Mouse (Mus musculus) midbrain, embryonic 10.5 days (tissue): ENCODE measurements around the gene Zfp598. TPM values are rescaled to one million over a fixed set of nuclear protein-coding genes. Genes with fewer than 3 reads are reported as not detected.

Experiments
- DNase-seq: peaks from one replicate; pipeline ENCODE4 v3.0.0-alpha.2; 2017; ENCODE audit warnings: low spot score
- H3K27ac ChIP-seq: fragments of 300-500 bp; sonication (generic); replicated peaks from 2 replicates; pipeline ENCODE4 v1.5.1; 2016; ENCODE audit warnings: mild to moderate bottlenecking
- H3K27me3 ChIP-seq: fragments of 300-500 bp; sonication (generic); 2 replicates; pipeline ENCODE4 v1.6.1; 2016; ENCODE audit warnings: low read depth, mild to moderate bottlenecking; ENCODE audit not compliant: poor library complexity, severe bottlenecking
- H3K36me3 ChIP-seq: fragments of 300-500 bp; sonication (generic); 2 replicates; pipeline ENCODE4 v1.6.1; 2016; ENCODE audit warnings: mild to moderate bottlenecking, moderate library complexity
- H3K4me1 ChIP-seq: fragments of 300-500 bp; sonication (generic); 2 replicates; pipeline ENCODE4 v1.6.1; 2016
- H3K4me3 ChIP-seq: fragments of 300-500 bp; sonication (generic); 2 replicates; pipeline ENCODE4 v1.5.1; 2016; ENCODE audit warnings: mild to moderate bottlenecking, moderate library complexity
- H3K9me3 ChIP-seq: fragments of 300-500 bp; sonication (generic); replicated peaks from 2 replicates; pipeline ENCODE4 v1.6.1; 2016; ENCODE audit warnings: mild to moderate bottlenecking
- WGBS: fragments of 180-500 bp; shearing (Covaris S2); methylation state at CpG from one replicate; pipeline ENCODE4 v1.1.7; 2016; 5-methylcytosine and 5-hydroxymethylcytosine counted together
- polyA plus RNA-seq: library from polyadenylated mRNA; unstranded; fragments of >200 nt; fragmentation: Nextera tagmentation; extraction: Ambion mirVana; gene quantifications from 2 replicates; pipeline ENCODE4 v1.2.1, GENCODE M21; 2016

The Zfp598 gene
- polyA plus RNA-seq, 1 experiment from 2014 or later = 21.7 TPM

DNA sequence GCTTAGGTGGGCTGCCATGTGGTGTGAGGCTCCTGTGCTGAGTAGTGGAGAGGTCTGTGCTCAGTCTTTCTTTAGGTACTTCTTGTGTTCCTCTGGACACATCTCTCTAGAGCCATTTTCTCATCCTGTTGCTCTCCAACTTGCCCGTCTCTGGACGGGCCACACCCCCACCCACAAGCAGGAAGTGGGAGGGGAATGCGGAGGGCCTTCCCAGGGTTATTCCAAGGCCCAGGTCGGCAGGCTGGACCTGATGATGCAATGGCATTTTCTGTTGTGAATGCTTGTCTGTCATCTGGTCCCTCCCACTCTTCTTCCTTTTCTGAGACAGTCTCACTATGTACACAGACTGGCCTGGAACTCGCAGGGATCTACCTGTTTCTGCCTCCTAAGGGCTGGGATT lies 2.7 kb downstream of the Zfp598 start:
- peaks cover 34% of the 10 kb centered on the region for H3K4me1 ChIP-seq
- H3K27ac ChIP-seq = no peak overlapping the region
- 39% methylated on average over 5 of the region's 5 CpGs for WGBS
- H3K9me3 ChIP-seq = no peaks in the 10 kb centered on the region
- H3K36me3 ChIP-seq = peaks cover 11% of the 10 kb centered on the region
- H3K4me3 ChIP-seq = no peak overlapping the region
- no peak for DNase-seq
- no peaks in the 10 kb centered on the region for H3K27me3 ChIP-seq

DNA sequence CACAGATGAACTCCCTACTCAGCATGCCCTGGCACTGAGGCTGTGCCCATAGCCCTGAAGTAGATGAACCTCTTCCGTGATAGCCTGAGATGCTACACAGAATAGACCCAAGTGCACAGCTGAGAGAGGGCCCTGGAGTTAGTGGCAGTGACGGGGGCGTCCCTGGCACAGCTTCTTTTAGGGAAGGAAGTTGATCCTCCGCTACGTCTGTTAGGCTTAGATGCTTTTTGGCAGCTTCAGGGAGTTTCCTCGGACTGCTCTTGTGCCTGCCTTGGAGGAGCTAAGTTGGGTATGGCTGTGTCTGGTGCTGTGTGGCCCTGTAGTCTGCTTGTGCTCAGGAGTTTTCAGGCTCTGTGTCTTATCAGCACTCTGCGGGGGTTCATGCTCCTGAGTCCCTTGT lies 4.8 kb downstream of the Zfp598 start:
- DNase-seq = no peak
- Histone ChIP-seq H3K27me3 (no peaks in the 10 kb centered on the region), H3K4me1 (peaks cover 25% of the 10 kb centered on the region), H3K4me3 (no peak overlapping the region), H3K9me3 (no peaks in the 10 kb centered on the region), H3K27ac (no peak overlapping the region), H3K36me3 (peaks cover 32% of the 10 kb centered on the region)
- 92% methylated on average over 7 of the region's 7 CpGs for WGBS

DNA sequence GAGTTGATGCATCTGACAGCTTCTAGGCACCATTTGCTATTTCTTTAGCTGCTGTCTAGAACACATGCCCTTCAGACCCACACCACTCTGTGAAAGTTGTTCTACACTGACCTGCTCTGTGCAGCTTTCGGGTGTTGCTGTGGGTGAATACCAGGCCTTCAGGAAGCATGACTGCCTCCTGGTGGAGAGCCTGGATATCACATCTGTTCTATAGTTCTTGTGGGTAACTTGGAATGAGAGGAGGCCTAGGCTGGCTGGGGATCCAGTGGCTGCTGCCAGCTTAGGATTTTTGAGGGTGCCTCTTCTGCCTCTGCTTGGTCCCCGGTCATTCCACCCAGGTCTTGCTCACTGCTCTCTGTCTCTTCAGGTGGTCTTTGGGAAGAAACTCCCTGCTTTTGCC lies 6.7 kb downstream of the Zfp598 start:
- peaks cover 12% of the 10 kb centered on the region for H3K4me1 ChIP-seq
- peaks cover 51% of the 10 kb centered on the region for H3K36me3 ChIP-seq
- peak; percentile 63 for DNase-seq
- no peaks in the 10 kb centered on the region for H3K27me3 ChIP-seq
- H3K9me3 ChIP-seq = no peaks in the 10 kb centered on the region
- WGBS = 64% methylated on average over 2 of the region's 2 CpGs
- no peak overlapping the region for H3K27ac ChIP-seq
- no peak overlapping the region for H3K4me3 ChIP-seq

DNA sequence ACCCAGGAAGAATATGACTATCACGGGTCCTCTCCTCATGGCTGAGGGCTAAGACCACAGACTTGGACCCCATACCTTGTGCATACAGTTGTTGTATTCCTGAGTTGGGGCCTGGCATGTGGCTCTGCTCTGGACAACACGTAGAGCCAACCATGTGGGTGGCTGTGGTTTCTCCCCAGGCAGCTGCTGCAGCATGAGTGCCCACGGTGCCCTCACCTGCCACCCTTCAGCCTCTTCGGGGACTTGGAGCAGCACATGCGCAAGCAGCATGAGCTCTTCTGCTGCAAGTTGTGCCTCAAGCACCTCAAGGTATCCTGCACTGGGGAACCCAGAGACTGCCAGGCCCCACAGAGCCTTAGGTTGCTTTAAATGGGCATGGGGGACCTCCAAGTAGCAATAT lies 7.4 kb downstream of the Zfp598 start:
- Histone ChIP-seq H3K36me3 (peaks cover 58% of the 10 kb centered on the region), H3K27ac (no peak overlapping the region), H3K9me3 (no peaks in the 10 kb centered on the region), H3K4me1 (peaks cover 5% of the 10 kb centered on the region), H3K27me3 (no peaks in the 10 kb centered on the region), H3K4me3 (no peak overlapping the region)
- no peak for DNase-seq
- WGBS = 93% methylated on average over 5 of the region's 5 CpGs

DNA sequence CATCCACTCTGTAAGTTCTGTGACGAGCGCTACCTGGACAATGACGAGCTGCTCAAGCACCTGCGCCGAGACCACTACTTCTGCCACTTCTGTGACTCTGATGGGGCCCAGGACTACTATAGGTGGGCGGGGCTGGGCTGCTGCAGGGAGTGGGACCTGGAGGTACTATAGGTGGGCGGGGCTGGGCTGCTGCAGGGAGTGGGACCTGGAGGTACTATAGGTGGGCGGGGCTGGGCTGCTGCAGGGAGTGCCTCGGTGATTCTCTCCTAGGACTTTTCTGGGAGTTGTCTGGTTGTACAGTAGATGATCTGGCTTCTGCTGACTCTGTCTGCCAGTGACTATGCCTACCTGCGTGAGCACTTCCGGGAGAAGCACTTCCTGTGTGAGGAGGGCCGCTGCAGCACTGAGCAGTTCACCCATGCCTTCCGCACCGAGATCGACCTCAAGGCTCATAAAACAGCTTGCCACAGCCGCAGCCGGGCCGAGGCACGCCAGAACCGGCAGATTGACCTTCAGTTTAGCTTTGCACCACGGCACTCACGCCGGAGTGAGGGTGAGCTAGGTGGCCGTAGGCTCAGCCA lies 8.1 kb downstream of the Zfp598 start:
- DNase-seq = no peak
- H3K4me3 ChIP-seq = no peak overlapping the region
- no peaks in the 10 kb centered on the region for H3K9me3 ChIP-seq
- no peaks in the 10 kb centered on the region for H3K4me1 ChIP-seq
- H3K27ac ChIP-seq = no peak overlapping the region
- WGBS = 95% methylated on average over 24 of the region's 24 CpGs
- H3K36me3 ChIP-seq = peaks cover 65% of the 10 kb centered on the region
- H3K27me3 ChIP-seq = no peaks in the 10 kb centered on the region

DNA sequence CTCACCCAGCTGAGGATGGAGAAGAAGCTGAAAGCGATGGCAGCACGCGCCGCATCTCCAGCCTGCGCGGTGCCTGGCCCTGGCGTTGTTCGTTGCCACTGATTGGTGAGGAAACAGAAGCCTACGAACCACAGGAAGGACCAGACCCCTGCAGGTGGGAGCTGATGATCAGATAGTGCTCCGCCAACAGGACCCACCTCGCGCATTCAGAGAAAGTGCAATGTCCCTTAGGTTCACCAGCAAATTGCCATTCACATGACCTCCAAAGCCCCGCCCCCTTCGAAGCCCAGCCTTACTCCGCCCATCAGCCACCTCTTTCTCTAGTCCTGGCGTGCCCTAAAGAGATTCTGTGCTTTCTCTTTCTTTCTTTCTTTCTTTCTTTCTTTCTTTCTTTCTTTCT lies 17.0 kb downstream of the Zfp598 start:
- peak overlapping the region; percentile 28 for H3K4me3 ChIP-seq

DNA sequence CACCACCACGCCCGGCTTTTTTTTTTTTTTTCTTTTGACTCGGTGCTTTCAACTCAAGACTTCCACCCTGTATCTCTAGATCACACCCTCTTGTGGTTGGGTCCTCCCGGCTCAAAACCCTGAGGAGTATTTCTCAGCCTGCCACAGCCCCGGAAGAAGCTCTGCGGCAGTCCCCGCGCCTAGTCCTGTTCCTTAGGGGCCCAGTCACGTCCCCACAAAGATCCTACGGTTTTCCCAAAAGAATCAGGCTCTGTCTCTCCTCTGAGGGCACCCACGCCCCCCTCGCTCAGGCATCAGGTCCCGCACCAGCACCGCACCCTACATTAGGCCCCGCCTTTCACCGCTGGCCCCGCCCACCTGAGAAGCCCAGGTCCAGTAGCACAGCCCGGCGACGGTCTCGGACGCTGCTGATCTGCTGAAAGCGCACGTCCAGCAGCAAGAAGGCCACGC lies 17.7 kb downstream of the Zfp598 start:
- no peaks in the 10 kb centered on the region for H3K9me3 ChIP-seq
- H3K27me3 ChIP-seq = peaks cover 63% of the 10 kb centered on the region
- peak; percentile 47 for DNase-seq
- H3K4me3 ChIP-seq = peak overlapping the region; percentile 44
- H3K27ac ChIP-seq = 0 out of 2 replicates have a peak overlapping the region, but pooled peaks have one; percentile 4
- H3K36me3 ChIP-seq = peaks cover 8% of the 10 kb centered on the region
- peaks cover 31% of the 10 kb centered on the region for H3K4me1 ChIP-seq
- WGBS = 2% methylated on average over 25 of the region's 25 CpGs

More for the DNA sequence above, 17.0 kb downstream of the Zfp598 start:
- H3K27me3 ChIP-seq = peaks cover 59% of the 10 kb centered on the region
- H3K27ac ChIP-seq = no peak overlapping the region
- peak; percentile 47 for DNase-seq
- peaks cover 11% of the 10 kb centered on the region for H3K36me3 ChIP-seq
- 31% methylated on average over 16 of the region's 16 CpGs for WGBS
- H3K9me3 ChIP-seq = no peaks in the 10 kb centered on the region
- H3K4me1 ChIP-seq = peaks cover 31% of the 10 kb centered on the region

DNA sequence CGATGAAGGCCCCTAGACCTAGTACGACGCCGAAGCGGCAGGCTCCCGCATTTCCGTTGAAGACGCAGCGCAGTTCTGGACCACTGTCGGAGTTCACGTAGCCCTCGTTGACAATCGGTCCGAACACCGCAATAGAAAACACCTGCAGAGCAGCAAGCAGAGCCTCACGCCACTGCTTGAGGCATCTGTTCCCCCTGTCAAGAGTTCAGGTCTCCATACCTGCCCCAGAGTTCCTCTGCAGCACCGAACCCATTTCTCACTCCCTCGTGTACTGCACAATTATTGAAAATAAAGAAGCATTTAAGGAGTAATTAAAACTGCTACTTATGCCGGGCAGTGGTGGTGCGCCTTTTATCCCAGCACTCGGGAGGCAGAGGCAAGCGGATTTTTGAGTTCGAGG lies 18.1 kb downstream of the Zfp598 start:
- no peak for DNase-seq
- Histone ChIP-seq H3K4me3 (peak overlapping the region; percentile 44), H3K9me3 (no peaks in the 10 kb centered on the region), H3K36me3 (peaks cover 8% of the 10 kb centered on the region), H3K27me3 (peaks cover 67% of the 10 kb centered on the region), H3K4me1 (peaks cover 31% of the 10 kb centered on the region), H3K27ac (0 out of 2 replicates have a peak overlapping the region, but pooled peaks have one; percentile 4)
- 20% methylated on average over 23 of the region's 23 CpGs for WGBS

DNA sequence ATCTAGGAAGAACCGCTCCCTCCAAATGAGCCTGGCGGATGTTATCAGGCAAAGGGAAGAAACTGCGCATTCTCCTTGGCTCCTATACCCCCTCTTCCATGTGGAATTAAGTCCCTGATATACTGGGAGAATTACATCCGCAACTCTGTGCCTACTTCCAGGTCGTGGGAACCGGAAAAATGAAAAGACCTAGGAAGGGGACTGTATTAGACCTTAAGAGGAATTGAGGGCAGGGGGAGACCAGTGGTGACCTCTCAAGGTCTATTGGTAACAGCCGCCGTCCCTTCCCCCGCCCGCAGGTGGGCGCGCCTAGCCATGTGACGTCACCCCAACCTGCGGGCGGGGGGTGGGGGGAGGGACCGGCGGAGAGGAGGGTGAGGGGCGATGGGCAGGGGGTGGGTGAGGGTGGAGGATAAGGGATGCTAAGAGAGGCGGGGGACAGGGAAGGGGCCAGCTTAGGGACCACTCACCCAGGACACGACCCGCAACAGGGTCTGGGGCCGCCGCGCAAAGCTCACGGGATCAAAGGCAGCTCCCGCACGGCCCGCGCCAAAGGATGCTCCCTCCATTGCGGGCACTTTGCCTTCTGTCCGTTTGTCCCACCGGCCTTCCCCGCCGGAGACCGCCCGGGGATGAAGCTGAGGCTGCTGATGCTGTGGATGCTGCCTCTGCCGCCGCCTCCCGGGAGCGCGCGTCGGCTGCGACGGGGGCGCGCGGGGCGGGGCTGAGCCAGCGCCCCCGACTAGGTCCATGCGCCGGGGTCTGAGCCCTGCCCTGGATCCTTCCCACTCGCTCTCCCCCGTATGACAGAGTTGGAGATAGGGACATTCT lies 20.0 kb downstream of the Zfp598 start, which contains the start of gene Syngr3:
Syngr3 (minus strand) TSS at position 705 of the 831 bp plus-strand sequence.
- H3K4me1 ChIP-seq = peaks cover 36% of the 10 kb centered on the region
- peak; percentile 55 for DNase-seq
- under 1% methylated on average over 55 of the region's 55 CpGs for WGBS
- H3K9me3 ChIP-seq = no peaks in the 10 kb centered on the region
- H3K27ac ChIP-seq = peak within 1 kb of the TSS; percentile 80
- H3K4me3 ChIP-seq = peak within 1 kb of the TSS; percentile 81
- peaks cover 68% of the 10 kb centered on the region for H3K27me3 ChIP-seq
- peaks cover 23% of the 10 kb centered on the region for H3K36me3 ChIP-seq

DNA sequence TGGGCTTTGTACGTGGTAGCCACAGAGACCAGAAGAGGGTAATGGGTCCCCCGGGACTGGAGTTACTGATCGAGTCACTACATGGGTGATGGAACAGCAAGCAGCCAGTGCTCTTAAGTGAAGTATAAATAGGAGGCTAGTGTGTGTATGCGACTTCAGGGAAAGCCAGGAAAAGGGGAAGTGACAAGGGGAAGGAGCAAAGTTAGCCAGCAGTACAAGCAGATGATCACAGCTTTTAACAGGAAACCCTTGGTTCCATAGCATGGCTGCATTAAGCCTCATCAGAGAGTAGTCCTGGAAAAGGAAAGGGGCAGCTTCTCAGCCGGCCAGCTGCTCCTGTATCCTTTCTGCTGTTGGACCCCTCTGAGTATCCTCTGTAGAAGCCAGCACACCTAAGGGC lies 22.9 kb downstream of the Zfp598 start:
- peaks cover 50% of the 10 kb centered on the region for H3K27me3 ChIP-seq
- no peak overlapping the region; the same call in 1 of the 2 replicates for H3K4me3 ChIP-seq
- no peaks in the 10 kb centered on the region for H3K9me3 ChIP-seq
- peaks cover 23% of the 10 kb centered on the region for H3K36me3 ChIP-seq
- no peak for DNase-seq
- H3K27ac ChIP-seq = no peak overlapping the region
- H3K4me1 ChIP-seq = peaks cover 50% of the 10 kb centered on the region
- WGBS = 91% methylated on average over 5 of the region's 5 CpGs

DNA sequence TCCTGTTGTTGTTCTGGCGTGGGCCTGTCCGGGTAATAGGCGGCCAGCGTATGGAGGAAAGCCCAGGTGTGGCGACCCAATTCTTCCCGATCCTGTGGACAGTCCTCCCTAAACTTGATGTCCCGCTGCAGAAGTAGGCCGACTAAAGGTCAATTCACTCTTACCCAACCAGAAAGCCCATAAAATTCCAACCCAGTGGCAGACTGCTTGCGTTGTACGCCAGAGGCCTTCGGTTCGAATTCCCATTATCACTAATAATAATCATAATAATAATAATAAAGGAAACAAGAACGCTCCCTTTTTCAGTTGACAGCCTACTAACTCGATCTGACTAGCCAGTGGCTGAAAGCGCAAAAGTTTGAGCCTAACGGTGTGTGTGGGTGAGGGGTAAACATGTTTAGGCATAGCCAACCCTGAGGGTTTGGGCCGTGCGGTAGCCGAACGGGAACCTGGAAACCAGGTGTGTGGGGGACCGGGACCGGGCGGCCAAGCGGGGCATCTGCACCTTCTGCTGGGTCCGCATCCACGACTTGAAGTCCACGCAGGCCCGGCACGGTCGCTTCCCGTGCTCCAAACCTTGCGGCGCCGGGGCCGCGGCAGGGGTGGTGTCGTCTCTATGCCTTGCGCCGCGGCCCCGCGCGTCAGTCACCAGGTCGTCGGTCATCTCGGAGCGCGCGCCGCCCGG lies 26.0 kb downstream of the Zfp598 start:
- H3K27ac ChIP-seq = peak overlapping the region; percentile 92
- H3K36me3 ChIP-seq = peaks cover 35% of the 10 kb centered on the region
- no peak for DNase-seq
- WGBS = 8% methylated on average over 51 of the region's 51 CpGs
- no peaks in the 10 kb centered on the region for H3K9me3 ChIP-seq
- H3K27me3 ChIP-seq = peaks cover 23% of the 10 kb centered on the region
- peak overlapping the region; percentile 88 for H3K4me3 ChIP-seq
- peaks cover 31% of the 10 kb centered on the region for H3K4me1 ChIP-seq

DNA sequence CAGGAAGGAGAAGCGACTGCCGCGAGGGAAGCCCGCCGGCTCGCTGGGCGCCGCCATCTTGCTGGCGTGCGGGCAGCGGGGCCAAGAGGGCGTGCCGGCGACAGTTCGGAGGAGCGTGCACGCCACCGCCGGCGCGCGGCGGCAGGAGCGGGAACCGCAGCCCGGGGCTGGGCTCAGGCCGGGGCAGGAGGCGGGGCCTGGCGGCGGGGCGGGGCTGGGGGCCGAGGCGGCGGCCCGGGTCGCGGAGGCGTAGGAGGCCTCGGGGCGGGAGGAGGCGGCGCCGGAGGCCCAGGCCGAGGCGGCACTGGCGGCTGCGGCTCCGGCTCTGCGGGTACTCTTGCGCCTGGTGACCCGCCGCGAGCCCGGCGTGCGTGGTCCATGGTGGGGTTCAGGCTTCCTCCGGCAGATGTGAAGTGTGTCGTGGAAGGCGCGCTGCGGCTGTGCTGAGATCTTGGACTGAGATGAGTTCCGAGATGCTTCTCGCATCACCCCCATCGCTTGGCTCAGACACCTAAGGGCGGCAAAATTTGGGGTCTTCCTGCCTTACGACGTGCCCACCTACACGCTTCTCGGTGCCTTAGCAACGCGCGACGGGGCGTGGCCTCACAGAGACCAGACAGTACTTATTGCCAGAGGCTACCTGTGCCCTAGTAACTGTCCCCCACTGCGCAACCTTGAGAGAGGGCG lies 26.7 kb downstream of the Zfp598 start, which contains the start of the genes Gfer and Noxo1:
Gfer (minus strand) TSS at position 146 of the 687 bp plus-strand sequence.
Noxo1 (plus strand) TSS at position 224 of the 687 bp plus-strand sequence.
- Histone ChIP-seq H3K9me3 (no peaks in the 10 kb centered on the region), H3K4me3 (peak within 1 kb of the TSS; percentile 88), H3K36me3 (peaks cover 41% of the 10 kb centered on the region), H3K4me1 (peaks cover 31% of the 10 kb centered on the region), H3K27ac (peak within 1 kb of the TSS; percentile 92), H3K27me3 (peaks cover 16% of the 10 kb centered on the region)
- DNase-seq = peak; percentile 89
- under 1% methylated on average over 76 of the region's 76 CpGs for WGBS
